Mouse (Mus musculus): ENCODE measurements around the gene Pithd1. TPM values are rescaled to one million over a fixed set of nuclear protein-coding genes. Genes with fewer than 3 reads are reported as not detected.
A peak's percentile ranks its signal among the peaks of the same experiment; 100 is the strongest.

The Pithd1 gene
- polyA plus RNA-seq (2015; fragmentation: Nextera tagmentation; extraction: Ambion mirVana), result 68.3 and 72.0 TPM in 2 replicates

DNA sequence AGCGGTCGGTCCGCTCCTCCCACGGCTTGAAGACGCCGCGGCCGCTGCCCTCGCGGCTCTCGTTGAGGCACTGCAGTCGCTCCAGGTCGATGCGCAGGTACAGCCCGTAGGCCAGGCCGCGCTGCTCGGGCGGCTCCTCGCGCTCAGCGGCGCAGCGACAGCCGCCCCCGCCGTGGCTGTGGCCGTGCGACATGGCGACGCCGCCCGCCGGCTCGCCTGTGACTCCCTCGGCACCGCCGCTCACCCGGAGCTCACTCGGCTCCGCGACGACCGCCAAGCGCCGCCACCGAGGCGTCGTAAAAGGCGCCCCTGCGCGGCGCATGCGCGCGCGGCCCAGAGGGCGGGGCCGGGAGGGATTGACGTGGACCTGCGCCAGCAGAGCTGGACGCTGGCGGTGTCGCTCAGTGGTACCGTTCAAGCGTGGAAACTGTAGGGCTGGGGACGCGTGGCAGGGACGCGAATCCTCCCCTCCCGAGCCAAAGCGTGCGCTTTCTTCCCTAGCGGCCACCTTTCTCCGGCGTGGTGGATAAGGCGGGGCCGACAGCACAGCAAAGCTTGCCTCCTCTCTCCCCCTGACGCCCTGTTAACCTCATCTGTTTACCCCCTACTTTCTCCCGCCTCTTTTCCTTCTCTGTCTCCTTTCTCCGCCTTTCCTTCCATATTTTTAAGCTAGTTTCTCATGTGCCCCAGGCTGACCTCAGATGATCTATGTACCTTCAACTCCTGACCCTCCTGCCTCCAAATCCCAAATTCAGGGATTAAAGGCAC, at the start of gene Pithd1:
TSS of gene Pithd1 (minus strand) at position 322 of the 768 bp plus-strand sequence.
- Histone ChIP-seq H3K4me3 (ENCODE audit: low read depth, low read length) (peak within 1 kb of the TSS; percentile 94), H3K9ac (ENCODE audit: low read depth, low read length) (peak within 1 kb of the TSS; percentile 92), H3K4me1 (ENCODE audit: control insufficient read depth, insufficient read depth, low read length) (peaks cover 18% of the 10 kb centered on the region), H3K9me3 (replicated peaks; ENCODE audit: control insufficient read depth, low read length, poor library complexity, severe bottlenecking) (no peaks in the 10 kb centered on the region), H3K36me3 (ENCODE audit: control insufficient read depth, insufficient read depth, low read length) (peaks cover 13% of the 10 kb centered on the region; the same call in 1 of the 2 replicates), H3K27me3 (ENCODE audit: control insufficient read depth, insufficient read depth, low read depth, low read length) (no peaks in the 10 kb centered on the region), H3K27ac (ENCODE audit: low read length) (peak within 1 kb of the TSS; percentile 88), H3K4me2 (ENCODE audit: low read length) (peak within 1 kb of the TSS; percentile 76)
- ATAC-seq, result peak; percentile 96
- WGBS, result 0% methylated on average over 70 of the region's 81 CpGs

GRCm38 (mm10) chr4:136035078-136035477, 48.0 kb upstream of the Pithd1 start:
- no peak overlapping the region for H3K4me3 ChIP-seq (ENCODE audit: low read depth, low read length)
- H3K9ac ChIP-seq (ENCODE audit: low read depth, low read length), result no peak overlapping the region
- H3K9me3 ChIP-seq (replicated peaks; ENCODE audit: control insufficient read depth, low read length, poor library complexity, severe bottlenecking), result no peaks in the 10 kb centered on the region
- H3K27ac ChIP-seq (ENCODE audit: low read length), result no peak overlapping the region
- 59% methylated on average over 4 of the region's 4 CpGs for WGBS
- H3K4me2 ChIP-seq (ENCODE audit: low read length), result no peak overlapping the region
- H3K4me1 ChIP-seq (ENCODE audit: control insufficient read depth, insufficient read depth, low read length), result no peaks in the 10 kb centered on the region
- H3K27me3 ChIP-seq (ENCODE audit: control insufficient read depth, insufficient read depth, low read depth, low read length), result no peaks in the 10 kb centered on the region
- no peak for ATAC-seq
- H3K36me3 ChIP-seq (ENCODE audit: control insufficient read depth, insufficient read depth, low read length), result no peaks in the 10 kb centered on the region

GRCm38 (mm10) chr4:136033231-136033630, 46.2 kb upstream of the Pithd1 start:
- no peak for ATAC-seq
- no peaks in the 10 kb centered on the region for H3K9me3 ChIP-seq (replicated peaks; ENCODE audit: control insufficient read depth, low read length, poor library complexity, severe bottlenecking)
- H3K4me1 ChIP-seq (ENCODE audit: control insufficient read depth, insufficient read depth, low read length), result no peaks in the 10 kb centered on the region
- no peaks in the 10 kb centered on the region for H3K27me3 ChIP-seq (ENCODE audit: control insufficient read depth, insufficient read depth, low read depth, low read length)
- 89% methylated on average over 1 of the region's 1 CpGs for WGBS
- H3K9ac ChIP-seq (ENCODE audit: low read depth, low read length), result no peak overlapping the region
- no peak overlapping the region for H3K4me3 ChIP-seq (ENCODE audit: low read depth, low read length)
- no peaks in the 10 kb centered on the region for H3K36me3 ChIP-seq (ENCODE audit: control insufficient read depth, insufficient read depth, low read length)
- no peak overlapping the region for H3K27ac ChIP-seq (ENCODE audit: low read length)
- no peak overlapping the region for H3K4me2 ChIP-seq (ENCODE audit: low read length)

- Histone ChIP-seq H3K4me1 (ENCODE audit: control insufficient read depth, insufficient read depth, low read length) (no peaks in the 10 kb centered on the region), H3K27ac (ENCODE audit: low read length) (no peak overlapping the region), H3K27me3 (ENCODE audit: control insufficient read depth, insufficient read depth, low read depth, low read length) (no peaks in the 10 kb centered on the region), H3K9me3 (replicated peaks; ENCODE audit: control insufficient read depth, low read length, poor library complexity, severe bottlenecking) (no peaks in the 10 kb centered on the region), H3K4me2 (ENCODE audit: low read length) (no peak overlapping the region), H3K9ac (ENCODE audit: low read depth, low read length) (no peak overlapping the region), H3K36me3 (ENCODE audit: control insufficient read depth, insufficient read depth, low read length) (no peaks in the 10 kb centered on the region), H3K4me3 (ENCODE audit: low read depth, low read length) (no peak overlapping the region)
- ATAC-seq, result no peak
- WGBS, result 2% methylated on average over 8 of the region's 8 CpGs
Observed at GRCm38 (mm10) chr4:136030968-136031909, 44.2 kb upstream of the Pithd1 start.

GRCm38 (mm10) chr4:136028689-136029088, 41.6 kb upstream of the Pithd1 start:
- H3K36me3 ChIP-seq (ENCODE audit: control insufficient read depth, insufficient read depth, low read length), result no peaks in the 10 kb centered on the region
- no peaks in the 10 kb centered on the region for H3K9me3 ChIP-seq (replicated peaks; ENCODE audit: control insufficient read depth, low read length, poor library complexity, severe bottlenecking)
- WGBS, result 92% methylated on average over 5 of the region's 5 CpGs
- no peak overlapping the region for H3K9ac ChIP-seq (ENCODE audit: low read depth, low read length)
- no peak overlapping the region for H3K27ac ChIP-seq (ENCODE audit: low read length)
- no peak overlapping the region for H3K4me2 ChIP-seq (ENCODE audit: low read length)
- H3K27me3 ChIP-seq (ENCODE audit: control insufficient read depth, insufficient read depth, low read depth, low read length), result no peaks in the 10 kb centered on the region
- ATAC-seq, result no peak
- H3K4me3 ChIP-seq (ENCODE audit: low read depth, low read length), result no peak overlapping the region
- no peaks in the 10 kb centered on the region for H3K4me1 ChIP-seq (ENCODE audit: control insufficient read depth, insufficient read depth, low read length)

DNA sequence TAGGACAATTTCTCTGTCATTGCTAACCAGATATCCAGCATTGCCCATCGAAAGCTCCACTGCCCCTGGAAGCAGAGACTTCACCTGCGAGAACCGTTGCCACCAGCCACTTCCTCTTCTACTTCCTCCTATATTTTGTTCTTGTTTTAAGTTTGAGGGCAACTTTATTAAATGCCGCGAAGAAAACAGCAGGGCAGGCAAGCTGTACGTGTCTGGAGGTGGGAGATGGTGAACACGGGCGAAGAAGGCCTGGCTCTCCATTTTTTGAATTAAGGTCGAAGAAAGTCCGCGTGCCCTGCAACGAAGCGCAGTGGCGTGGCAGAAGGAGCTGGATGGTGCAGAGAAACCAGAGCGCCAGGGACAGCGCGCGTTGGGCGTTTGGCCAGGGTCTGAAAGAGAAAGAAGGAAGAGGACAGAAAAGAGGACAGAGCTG, 41.1 kb upstream of the Pithd1 start:
- no peak overlapping the region for H3K9ac ChIP-seq (ENCODE audit: low read depth, low read length)
- H3K27me3 ChIP-seq (ENCODE audit: control insufficient read depth, insufficient read depth, low read depth, low read length), result no peaks in the 10 kb centered on the region
- no peaks in the 10 kb centered on the region for H3K36me3 ChIP-seq (ENCODE audit: control insufficient read depth, insufficient read depth, low read length)
- H3K27ac ChIP-seq (ENCODE audit: low read length), result no peak overlapping the region
- H3K4me3 ChIP-seq (ENCODE audit: low read depth, low read length), result no peak overlapping the region
- H3K4me1 ChIP-seq (ENCODE audit: control insufficient read depth, insufficient read depth, low read length), result no peaks in the 10 kb centered on the region
- no peak overlapping the region for H3K4me2 ChIP-seq (ENCODE audit: low read length)
- ATAC-seq, result no peak
- H3K9me3 ChIP-seq (replicated peaks; ENCODE audit: control insufficient read depth, low read length, poor library complexity, severe bottlenecking), result no peaks in the 10 kb centered on the region
- 86% methylated on average over 19 of the region's 19 CpGs for WGBS

- H3K27ac ChIP-seq (ENCODE audit: low read length), result no peak overlapping the region
- WGBS, result 83% methylated on average over 8 of the region's 8 CpGs
Observed at GRCm38 (mm10) chr4:136027416-136028131, 40.5 kb upstream of the Pithd1 start.

DNA sequence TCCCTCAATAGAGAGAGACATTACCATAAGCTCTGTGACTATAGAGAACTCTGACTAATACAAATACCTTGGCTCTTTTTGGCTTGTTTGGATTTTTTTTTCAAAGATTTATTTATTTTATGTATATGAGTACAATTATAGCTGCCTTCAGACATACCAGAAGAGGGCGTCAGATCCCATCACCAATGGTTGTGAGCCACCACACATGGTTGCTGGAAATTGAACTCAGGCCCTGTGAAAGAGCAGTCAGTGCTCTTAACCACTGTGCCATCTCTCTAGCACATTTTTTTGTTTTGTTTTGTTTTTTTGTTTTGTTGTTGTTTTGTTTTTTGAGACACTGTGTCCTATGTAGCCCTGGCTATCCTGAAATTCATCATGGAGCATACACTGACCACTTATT, 38.3 kb upstream of the Pithd1 start:
- WGBS, result 82% methylated on average over 1 of the region's 1 CpGs
- H3K27ac ChIP-seq (ENCODE audit: low read length), result no peak overlapping the region
- ATAC-seq, result no peak
- no peak overlapping the region for H3K9ac ChIP-seq (ENCODE audit: low read depth, low read length)
- H3K4me1 ChIP-seq (ENCODE audit: control insufficient read depth, insufficient read depth, low read length), result peaks cover 4% of the 10 kb centered on the region
- no peaks in the 10 kb centered on the region for H3K9me3 ChIP-seq (replicated peaks; ENCODE audit: control insufficient read depth, low read length, poor library complexity, severe bottlenecking)
- H3K36me3 ChIP-seq (ENCODE audit: control insufficient read depth, insufficient read depth, low read length), result no peaks in the 10 kb centered on the region
- no peaks in the 10 kb centered on the region for H3K27me3 ChIP-seq (ENCODE audit: control insufficient read depth, insufficient read depth, low read depth, low read length)
- H3K4me2 ChIP-seq (ENCODE audit: low read length), result no peak overlapping the region
- no peak overlapping the region for H3K4me3 ChIP-seq (ENCODE audit: low read depth, low read length)

More at GRCm38 (mm10) chr4:136027416-136028131, 40.5 kb upstream of the Pithd1 start:
- Histone ChIP-seq H3K4me1 (ENCODE audit: control insufficient read depth, insufficient read depth, low read length) (no peaks in the 10 kb centered on the region), H3K4me3 (ENCODE audit: low read depth, low read length) (no peak overlapping the region), H3K9me3 (replicated peaks; ENCODE audit: control insufficient read depth, low read length, poor library complexity, severe bottlenecking) (no peaks in the 10 kb centered on the region), H3K9ac (ENCODE audit: low read depth, low read length) (no peak overlapping the region), H3K36me3 (ENCODE audit: control insufficient read depth, insufficient read depth, low read length) (no peaks in the 10 kb centered on the region), H3K4me2 (ENCODE audit: low read length) (no peak overlapping the region), H3K27me3 (ENCODE audit: control insufficient read depth, insufficient read depth, low read depth, low read length) (no peaks in the 10 kb centered on the region)
- ATAC-seq, result no peak
